Mouse (Mus musculus) left cerebral cortex, postnatal 25 days (tissue): ENCODE results near the gene Cd63. TPM values are rescaled to one million over a fixed set of nuclear protein-coding genes. Genes with fewer than 3 reads are reported as not detected.

Experiments
- DNase-seq, 2 experiments: peaks; one replicate each; pipeline ENCODE4 v3.0.0; 2022; ENCODE audit warnings: low spot score in 2 of 2, mixed read lengths in 1 of 2
- intact Hi-C: fragments of 180-260 bp; cut with DNase I; formaldehyde crosslinking; loops from one replicate; pipeline ENCODE4 v1.15.1; 2025
- total RNA-seq, 2 experiments: library from RNA; stranded (reverse); gene quantifications; 2 replicates each; pipeline ENCODE4 v1.2.3; 2021

The Cd63 gene
- total RNA-seq, 2 experiments from 2014 or later: 65.0 to 74.0 TPM

- intact Hi-C loops: loop anchor here (5.0 kb wide), 1 partner anchor 55 kb away; no protein-coding TSS in a partner anchor
- DNase-seq: peak in 1 of 2 experiments; percentile 44
Measured at GRCm38 (mm10) chr10:128921883-128922821, 21.4 kb downstream of the Cd63 start.

- intact Hi-C loops: loop anchor here (5.0 kb wide), 1 partner anchor 55 kb away; no protein-coding TSS in a partner anchor
- no peak for DNase-seq
Measured at GRCm38 (mm10) chr10:128922822-128923012, 21.9 kb downstream of the Cd63 start, which contains the start of gene Rdh5. Rdh5 (minus strand) TSS chr10:128922888.

- intact Hi-C loops: loop anchor here (5.0 kb wide), 1 partner anchor 54 kb away; no protein-coding TSS in a partner anchor
Measured at GRCm38 (mm10) chr10:128923013-128923691, 22.4 kb downstream of the Cd63 start.

GRCm38 (mm10) chr10:128923935-128924334, 23.1 kb downstream of the Cd63 start, which contains the start of gene Bloc1s1:
Bloc1s1 (minus strand) TSS chr10:128924035.
- DNase-seq: no peak
- intact Hi-C loops: loop anchor here (5.0 kb wide), 1 partner anchor 53 kb away; no protein-coding TSS in a partner anchor

More at GRCm38 (mm10) chr10:128923013-128923691, 22.4 kb downstream of the Cd63 start:
- DNase-seq: peak; percentile 92 to 97

GRCm38 (mm10) chr10:128928356-128928755, 27.6 kb downstream of the Cd63 start:
- DNase-seq: peak in 1 of 2 experiments; percentile 25
- intact Hi-C loops: no loop called here

- DNase-seq: no peak
- intact Hi-C loops: no loop called here
Measured at GRCm38 (mm10) chr10:128929638-128930378, 29.0 kb downstream of the Cd63 start.

GRCm38 (mm10) chr10:128931441-128931840, 30.7 kb downstream of the Cd63 start:
- intact Hi-C loops: no loop called here
- DNase-seq: no peak

GRCm38 (mm10) chr10:128933574-128933973, 32.8 kb downstream of the Cd63 start, which contains the start of gene Itga7:
Itga7 (plus strand) TSS chr10:128933818.
- intact Hi-C loops: no loop called here
- DNase-seq: no peak

GRCm38 (mm10) chr10:128933976-128934721, 33.4 kb downstream of the Cd63 start:
- no peak for DNase-seq
- intact Hi-C loops: no loop called here

GRCm38 (mm10) chr10:128934997-128935787, 34.4 kb downstream of the Cd63 start:
- DNase-seq: no peak
- intact Hi-C loops: no loop called here

- intact Hi-C loops: no loop called here
- no peak for DNase-seq
Measured at GRCm38 (mm10) chr10:128935826-128936440, 35.1 kb downstream of the Cd63 start.

- no peak for DNase-seq
- intact Hi-C loops: no loop called here
Measured at GRCm38 (mm10) chr10:128937756-128938390, 37.1 kb downstream of the Cd63 start.

GRCm38 (mm10) chr10:128938457-128938856, 37.7 kb downstream of the Cd63 start:
- intact Hi-C loops: no loop called here
- DNase-seq: no peak

- no peak for DNase-seq
- intact Hi-C loops: no loop called here
Measured at GRCm38 (mm10) chr10:128938974-128939373, 38.2 kb downstream of the Cd63 start.

- intact Hi-C loops: no loop called here
Measured at GRCm38 (mm10) chr10:128940475-128941061, 39.8 kb downstream of the Cd63 start.

GRCm38 (mm10) chr10:128945675-128946074, 44.9 kb downstream of the Cd63 start:
- intact Hi-C loops: no loop called here

More at GRCm38 (mm10) chr10:128940475-128941061, 39.8 kb downstream of the Cd63 start:
- no peak for DNase-seq

GRCm38 (mm10) chr10:128947496-128947895, 46.7 kb downstream of the Cd63 start:
- no peak for DNase-seq
- intact Hi-C loops: no loop called here

More at GRCm38 (mm10) chr10:128945675-128946074, 44.9 kb downstream of the Cd63 start:
- DNase-seq: no peak
